Mouse (Mus musculus) myocyte (in vitro differentiated cells): ENCODE measurements at regions not wholly inside any gene's neighbourhood (a gene's known extent, or its start where the extent isn't known, plus 50 kb on each side); places are given as distances from the start of the nearest gene placed in this dataset.

Experiments
- H3K27me3 ChIP-seq: one replicate; pipeline ENCODE4 v1.6.1; 2011; ENCODE audit not compliant: control insufficient read depth, insufficient read depth, insufficient read length
- H3K36me3 ChIP-seq: one replicate; pipeline ENCODE4 v1.6.1; 2011; ENCODE audit not compliant: control insufficient read depth, insufficient read depth
- H3K4me2 ChIP-seq: one replicate; pipeline ENCODE4 v1.6.1; 2011; ENCODE audit warnings: low read depth, control low read depth
- H3K4me3 ChIP-seq: one replicate; pipeline ENCODE4 v1.5.1; 2011; ENCODE audit warnings: mild to moderate bottlenecking, control low read depth, moderate library complexity
- H3K79me2 ChIP-seq: one replicate; pipeline ENCODE4 v1.6.1; 2011; ENCODE audit not compliant: control insufficient read depth, insufficient read depth
- H3ac ChIP-seq: one replicate; pipeline ENCODE4 v1.6.1; 2011; ENCODE audit not compliant: control insufficient read depth, insufficient read length
- CEBPB ChIP-seq: IDR thresholded peaks from 2 replicates; pipeline ENCODE4 v1.6.1; 2011; ENCODE audit warnings: mild to moderate bottlenecking, moderate library complexity; ENCODE audit not compliant: poor library complexity, insufficient read depth, severe bottlenecking
- E2F4 ChIP-seq: IDR thresholded peaks from one replicate; pipeline ENCODE4 v1.6.1; 2011; ENCODE audit warnings: mild to moderate bottlenecking, control low read depth, moderate library complexity; ENCODE audit not compliant: insufficient read depth
- MAX ChIP-seq: IDR thresholded peaks from one replicate; pipeline ENCODE4 v1.6.1; 2011; ENCODE audit warnings: low read depth, mild to moderate bottlenecking, control low read depth
- MYOD1 ChIP-seq, 3 experiments: IDR thresholded peaks; one replicate each; pipeline ENCODE4 v1.6.1; 2011; ENCODE audit warnings: control low read depth in 2 of 3, low read depth in 2 of 3, mild to moderate bottlenecking in 2 of 3, moderate library complexity in 1 of 3; ENCODE audit not compliant: insufficient read length in 2 of 3, control insufficient read depth in 1 of 3
- MYOG ChIP-seq, 3 experiments: IDR thresholded peaks; one replicate each; pipeline ENCODE4 v1.6.1; 2011; ENCODE audit warnings: control low read depth in 2 of 3, low read depth in 2 of 3, mild to moderate bottlenecking in 2 of 3; ENCODE audit not compliant: insufficient read length in 2 of 3, control insufficient read depth in 1 of 3, insufficient read depth in 1 of 3
- POLR2A ChIP-seq: IDR thresholded peaks from one replicate; pipeline ENCODE4 v1.6.1; 2011; ENCODE audit warnings: low read depth, mild to moderate bottlenecking, control low read depth, moderate library complexity; ENCODE audit not compliant: insufficient read length
- POLR2AphosphoS2 ChIP-seq: IDR thresholded peaks from one replicate; pipeline ENCODE4 v1.6.1; 2011; ENCODE audit warnings: low read depth, control low read depth; ENCODE audit not compliant: insufficient read length
- REST ChIP-seq: IDR thresholded peaks from one replicate; pipeline ENCODE4 v1.6.1; 2011; ENCODE audit warnings: mild to moderate bottlenecking, control low read depth, moderate library complexity; ENCODE audit not compliant: insufficient read depth, insufficient read length
- SRF ChIP-seq: IDR thresholded peaks from one replicate; pipeline ENCODE4 v1.6.1; 2011; ENCODE audit warnings: low read depth; ENCODE audit not compliant: control insufficient read depth, insufficient read length
- TCF12 ChIP-seq: IDR thresholded peaks from one replicate; pipeline ENCODE4 v1.6.1; 2011; ENCODE audit warnings: mild to moderate bottlenecking, control low read depth; ENCODE audit not compliant: poor library complexity, insufficient read depth, severe bottlenecking
- TCF3 ChIP-seq: IDR thresholded peaks from one replicate; pipeline ENCODE4 v1.6.1; 2011; ENCODE audit warnings: low read depth, control low read depth; ENCODE audit not compliant: insufficient read length
- USF1 ChIP-seq: IDR thresholded peaks from one replicate; pipeline ENCODE4 v1.6.1; 2011; ENCODE audit warnings: low read depth, mild to moderate bottlenecking, control low read depth, moderate library complexity

GRCm38 (mm10) chr12:28288376-28288896, 263.8 kb downstream of the Dcdc2c start:
- no peak for TF ChIP-seq POLR2AphosphoS2
- TF ChIP-seq MYOD1 (IDR thresholded peaks at IDR 0.05; ENCODE audit: control insufficient read depth in 1 of 3, insufficient read length in 2 of 3, low read depth in 2 of 3) = no peak
- TF ChIP-seq POLR2A = no peak
- TF ChIP-seq REST = no peak
- H3K36me3 ChIP-seq = no peaks in the 10 kb centered on the region
- H3K4me3 ChIP-seq = no peak overlapping the region
- H3K4me2 ChIP-seq = no peak overlapping the region
- no peaks in the 10 kb centered on the region for H3K79me2 ChIP-seq
- H3K27me3 ChIP-seq = no peaks in the 10 kb centered on the region
- no peak overlapping the region for H3ac ChIP-seq

DNA sequence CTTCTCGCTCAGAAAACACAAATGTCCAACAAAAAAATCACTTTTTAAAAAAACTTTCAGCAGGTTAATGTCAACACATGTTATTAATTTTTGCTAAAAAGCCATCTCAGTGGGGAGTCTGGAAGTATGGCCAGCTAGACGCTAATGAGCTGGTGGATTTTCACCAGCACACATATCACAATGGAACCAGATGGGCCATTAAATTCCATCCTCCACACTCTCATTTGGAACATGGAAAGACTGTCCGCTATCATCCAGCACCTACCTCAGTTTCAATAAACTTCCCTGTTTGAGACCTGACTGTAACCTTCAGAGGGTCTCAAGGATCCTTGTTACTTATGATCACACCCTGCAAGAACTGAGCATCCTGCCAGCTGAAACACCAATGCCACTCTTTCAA, 296.7 kb downstream of the Dcdc2c start:
- Histone ChIP-seq H3K4me3 (no peak overlapping the region), H3K27me3 (no peaks in the 10 kb centered on the region), H3K4me2 (no peak overlapping the region), H3ac (no peak overlapping the region), H3K36me3 (no peaks in the 10 kb centered on the region), H3K79me2 (no peaks in the 10 kb centered on the region)
- TF ChIP-seq POLR2A (no peak), TCF3 (no peak), MYOG (IDR thresholded peaks at IDR 0.05; ENCODE audit: control insufficient read depth in 1 of 3, insufficient read depth in 1 of 3, insufficient read length in 2 of 3, low read depth in 2 of 3) (no peak), MYOD1 (IDR thresholded peaks at IDR 0.05; ENCODE audit: control insufficient read depth in 1 of 3, insufficient read length in 2 of 3, low read depth in 2 of 3) (no peak), POLR2AphosphoS2 (no peak), TCF12 (no peak), E2F4 (no peak), USF1 (no peak), REST (no peak), MAX (no peak), SRF (no peak), CEBPB (no peak)

DNA sequence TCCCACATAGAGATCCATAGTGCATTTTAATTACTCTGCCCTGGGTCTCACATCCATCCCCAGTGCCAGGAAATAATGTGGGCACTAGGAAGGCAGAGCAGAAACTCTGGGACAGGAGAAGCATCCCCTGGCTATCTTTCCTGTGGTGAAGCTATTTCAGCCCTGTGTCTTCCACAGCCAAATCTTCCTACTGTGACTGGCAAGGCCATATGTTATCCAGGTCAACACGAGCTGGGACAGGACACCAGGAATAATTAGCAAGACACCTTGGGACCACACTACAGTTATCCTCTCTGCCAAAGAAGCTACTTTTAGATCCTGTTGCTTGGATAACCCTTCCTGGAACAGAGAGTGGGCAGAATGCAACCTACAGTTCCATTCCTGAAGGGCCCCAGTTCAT, 301.7 kb downstream of the Dcdc2c start:
- Histone ChIP-seq H3K79me2 (no peaks in the 10 kb centered on the region), H3ac (no peak overlapping the region), H3K36me3 (no peaks in the 10 kb centered on the region), H3K4me2 (no peak overlapping the region), H3K27me3 (no peaks in the 10 kb centered on the region), H3K4me3 (no peak overlapping the region)
- TF ChIP-seq USF1 (no peak), TCF12 (no peak)

DNA sequence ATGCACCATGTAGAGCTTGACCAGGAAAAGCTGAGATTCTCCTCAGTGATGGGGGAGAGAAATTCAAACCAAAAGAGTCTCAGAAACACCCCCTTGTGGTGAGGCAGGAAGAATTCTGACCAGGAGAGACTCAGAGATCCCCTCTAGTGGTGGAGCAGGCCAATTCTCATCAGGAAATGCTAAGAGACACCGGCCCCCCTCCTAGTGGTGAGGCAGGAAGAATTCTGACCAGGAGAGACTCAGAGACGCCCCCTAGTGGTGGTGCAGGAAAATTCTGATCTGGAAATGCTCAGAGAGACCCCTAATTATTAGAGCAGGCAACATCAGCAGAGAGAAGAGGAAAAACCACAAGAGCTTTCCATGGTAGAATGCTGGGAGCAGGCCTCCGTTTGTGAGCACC, 303.4 kb downstream of the Dcdc2c start:
- no peak for TF ChIP-seq CEBPB
- TF ChIP-seq MYOG (IDR thresholded peaks at IDR 0.05; ENCODE audit: control insufficient read depth in 1 of 3, insufficient read depth in 1 of 3, insufficient read length in 2 of 3, low read depth in 2 of 3) = no peak
- no peak for TF ChIP-seq TCF3
- no peak for TF ChIP-seq MAX
- Histone ChIP-seq H3ac (no peak overlapping the region), H3K27me3 (no peaks in the 10 kb centered on the region), H3K36me3 (no peaks in the 10 kb centered on the region), H3K4me2 (no peak overlapping the region), H3K4me3 (no peak overlapping the region), H3K79me2 (no peaks in the 10 kb centered on the region)

DNA sequence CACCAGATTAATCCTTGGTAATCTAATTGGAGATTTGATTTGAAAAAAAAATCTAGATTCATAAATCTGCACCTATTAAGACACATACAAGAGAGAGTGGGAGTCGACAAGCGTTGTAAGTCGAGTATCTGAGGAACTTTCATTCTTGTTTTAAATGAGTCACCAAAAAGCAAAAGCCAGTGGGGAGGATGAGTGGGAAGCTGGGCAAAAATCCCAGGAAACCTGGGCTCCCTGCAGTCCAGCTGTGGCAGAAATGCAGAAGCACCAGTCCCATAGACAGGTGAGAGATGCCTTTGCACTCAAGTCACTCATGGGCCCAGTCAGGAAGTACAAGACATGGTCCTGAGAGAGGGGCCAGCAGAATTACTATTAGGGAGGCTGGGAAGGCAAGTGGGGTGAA, 303.9 kb downstream of the Dcdc2c start:
- TF ChIP-seq USF1 (no peak), CEBPB (no peak), POLR2AphosphoS2 (no peak), TCF12 (no peak), MYOD1 (IDR thresholded peaks at IDR 0.05; ENCODE audit: control insufficient read depth in 1 of 3, insufficient read length in 2 of 3, low read depth in 2 of 3) (no peak), POLR2A (no peak)
- Histone ChIP-seq H3K4me2 (no peak overlapping the region), H3K79me2 (no peaks in the 10 kb centered on the region), H3K4me3 (no peak overlapping the region), H3K36me3 (no peaks in the 10 kb centered on the region), H3K27me3 (no peaks in the 10 kb centered on the region), H3ac (no peak overlapping the region)

- Histone ChIP-seq H3K36me3 (no peaks in the 10 kb centered on the region), H3K27me3 (no peaks in the 10 kb centered on the region), H3K4me2 (no peak overlapping the region), H3ac (no peak overlapping the region), H3K4me3 (no peak overlapping the region), H3K79me2 (no peaks in the 10 kb centered on the region)
- TF ChIP-seq CEBPB = no peak
- no peak for TF ChIP-seq POLR2AphosphoS2
- no peak for TF ChIP-seq REST
- TF ChIP-seq MAX = no peak
- no peak for TF ChIP-seq MYOD1 (IDR thresholded peaks at IDR 0.05; ENCODE audit: control insufficient read depth in 1 of 3, insufficient read length in 2 of 3, low read depth in 2 of 3)
- TF ChIP-seq USF1 = no peak
- TF ChIP-seq TCF3 = no peak
- no peak for TF ChIP-seq TCF12
Observed at GRCm38 (mm10) chr12:28238016-28238415, 314.2 kb downstream of the Dcdc2c start.
